ENCODE assay signal across 8 mouse cellular contexts in genomic region chr7:46100563-46100962, GRCm38 (mm10). TPM values are rescaled to one million over a fixed set of nuclear protein-coding genes. Genes with fewer than 3 reads are reported as not detected.
DNase-seq lines count a peak whose midpoint lies in the region; ATAC-seq and TF ChIP-seq lines count a peak whose summit lies in the region.

Gene Kcnj11 (minus strand): TSS chr7:46100764.

- H3K9ac ChIP-seq in forebrain, postnatal 0 days = peak within 1 kb of the TSS; percentile 73
- no peak within 1 kb of the TSS for H3K9ac ChIP-seq in lung, postnatal 0 days (replicated peaks; ENCODE audit: low read depth)

- H3K27ac ChIP-seq in forebrain, postnatal 0 days (ENCODE audit: low read depth, low read length) = 0 out of 2 replicates have a peak within 1 kb of the TSS, but pooled peaks have one; percentile 54
- no peak within 1 kb of the TSS for H3K27ac ChIP-seq in lung, postnatal 0 days (ENCODE audit: low read length)

- H3K4me2 ChIP-seq in forebrain, postnatal 0 days (ENCODE audit: low read depth) = peak within 1 kb of the TSS; percentile 79
- peak within 1 kb of the TSS; percentile 68 for H3K4me2 ChIP-seq in lung, postnatal 0 days (replicated peaks; ENCODE audit: low read depth, low read length)

- H3K27me3 ChIP-seq in forebrain, postnatal 0 days (ENCODE audit: insufficient read depth, low read length) = no peaks in the 10 kb centered on the region
- 0 out of 2 replicates have a peak, but pooled peaks cover 8% of the 10 kb centered on the region for H3K27me3 ChIP-seq in lung, postnatal 0 days (replicated peaks; ENCODE audit: insufficient read depth, low read length)

- TF ChIP-seq EP300 in lung, postnatal 0 days (IDR thresholded peaks at IDR 0.05) = no peak

- peak; percentile 76 for ATAC-seq in forebrain, postnatal 0 days
- ATAC-seq in lung, postnatal 0 days = peak; percentile 85

- peaks cover 19% of the 10 kb centered on the region for H3K4me1 ChIP-seq in forebrain, postnatal 0 days (ENCODE audit: insufficient read depth)
- no peaks in the 10 kb centered on the region for H3K4me1 ChIP-seq in lung, postnatal 0 days (ENCODE audit: insufficient read depth, low read depth, low read length)

- DNase-seq in MEL-GATA-1-ER (ENCODE audit: extremely low read depth, low read depth) = peak; percentile 26
- peak; percentile 92 to 95 for DNase-seq in cerebellum, adult 18-20 months
- DNase-seq in forebrain, postnatal 0 days = peak; percentile 94
- peak; percentile 65 to 74 for DNase-seq in heart, postnatal 36 days
- DNase-seq in layer of hippocampus, adult 9-11 months = peak; percentile 73
- peak; percentile 79 for DNase-seq in lung, postnatal 0 days (ENCODE audit: low spot score)
- DNase-seq in retina, embryonic 14.5 days (ENCODE audit: low spot score) = peak; percentile 97
- DNase-seq in thymus, postnatal 36 days = peak; percentile 67 to 73

- intact Hi-C loops in heart, postnatal 36 days (cut with DNase I) = no loop called here

- H3K4me3 ChIP-seq in forebrain, postnatal 0 days (ENCODE audit: low read depth, low read length) = peak within 1 kb of the TSS; percentile 78
- peak within 1 kb of the TSS; percentile 29 for H3K4me3 ChIP-seq in lung, postnatal 0 days (ENCODE audit: low read depth, low read length)

- peak; percentile 95 for TF ChIP-seq CTCF in forebrain, postnatal 0 days (IDR thresholded peaks at IDR 0.05; ENCODE audit: low read depth)
- peak; percentile 77 for TF ChIP-seq CTCF in lung, postnatal 0 days (IDR thresholded peaks at IDR 0.05)

- no peaks in the 10 kb centered on the region for H3K36me3 ChIP-seq in forebrain, postnatal 0 days (ENCODE audit: insufficient read depth)
- H3K36me3 ChIP-seq in lung, postnatal 0 days (ENCODE audit: insufficient read depth, low read length) = no peaks in the 10 kb centered on the region

- 2% methylated on average over 33 of the region's 34 CpGs for WGBS in forebrain, postnatal 0 days
- 2% methylated on average over 28 of the region's 34 CpGs for WGBS in lung, postnatal 0 days

- H3K9me3 ChIP-seq in forebrain, postnatal 0 days (ENCODE audit: low read length) = no peaks in the 10 kb centered on the region
- H3K9me3 ChIP-seq in lung, postnatal 0 days (ENCODE audit: low read length) = no peaks in the 10 kb centered on the region

RNA-seq across cellular contexts. Expression of gene Kcnj11, which starts in this region (rescaled TPM):
- 13.1 TPM in 2 replicates for total RNA-seq in forebrain, postnatal 0 days (2014; rRNA removed)
- 2.6 TPM in 2 replicates for polyA plus RNA-seq in forebrain, postnatal 0 days (2015; fragmentation: Nextera tagmentation; extraction: Ambion mirVana)
- 10 to 100 TPM; 98.3 to 99.6 TPM for total RNA-seq in heart, postnatal 36 days (2021)
- 0.44 and 0.45 TPM in 2 replicates for polyA plus RNA-seq in lung, postnatal 0 days (2015; fragmentation: Nextera tagmentation; extraction: Ambion mirVana)

Comparison
In these comparisons a context has a peak if more than half of its experiments do, and no peak if none do; other contexts are left out.
1. Peak in DNase-seq, ATAC-seq, H3K4me3 ChIP-seq and H3K4me2 ChIP-seq in lung, postnatal 0 days; RNA of the gene not detected or under 1 TPM.
2. DNase-seq: peak in every context shown above with its lines; median percentile 97 in retina, embryonic 14.5 days; 94 in forebrain, postnatal 0 days; 94 in cerebellum, adult 18-20 months; 79 in lung, postnatal 0 days; 73 in layer of hippocampus, adult 9-11 months; 70 in thymus, postnatal 36 days; 70 in heart, postnatal 36 days; 26 in MEL-GATA-1-ER.